Mouse (Mus musculus): Measurements from ENCODE around the gene Podxl2. TPM values are rescaled to one million over a fixed set of nuclear protein-coding genes. Genes with fewer than 3 reads are reported as not detected.

Podxl2 gene
- total and polyA plus RNA-seq, 2 experiments from 2014 or later, result 718 to 954 TPM

DNA sequence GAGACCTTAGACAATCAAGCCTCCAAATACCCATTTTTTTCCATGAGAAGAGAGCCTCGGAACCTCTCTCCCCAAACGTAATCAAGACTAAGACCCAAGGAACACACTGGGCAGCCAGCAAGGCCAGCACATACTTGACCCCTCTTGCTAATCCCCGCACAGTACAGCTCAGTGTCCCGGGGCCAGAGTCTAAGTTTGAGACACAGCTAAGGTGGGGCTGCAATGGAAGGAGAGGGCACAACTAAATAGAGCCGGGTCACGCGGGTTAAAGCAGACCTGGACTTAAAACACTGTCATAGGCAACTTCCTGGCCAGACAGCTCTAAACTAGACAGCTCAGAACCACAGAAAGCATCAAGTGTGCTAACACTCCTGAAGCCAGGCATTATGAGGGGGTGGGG, 16.0 kb upstream of the Podxl2 start:
- ATAC-seq (no peak), DNase-seq (no peak)
- H3K4me1 ChIP-seq (ENCODE audit: insufficient read depth), result no peaks in the 10 kb centered on the region
- H3K9me3 ChIP-seq (ENCODE audit: low read length), result no peaks in the 10 kb centered on the region
- peaks cover 14% of the 10 kb centered on the region for H3K36me3 ChIP-seq (ENCODE audit: insufficient read depth)
- no peak overlapping the region for H3K4me2 ChIP-seq (ENCODE audit: low read depth)
- no peak overlapping the region for H3K27ac ChIP-seq (ENCODE audit: low read depth, low read length)
- TF ChIP-seq CTCF (IDR thresholded peaks at IDR 0.05; ENCODE audit: low read depth), result no peak
- H3K9ac ChIP-seq, result no peak overlapping the region
- 87% methylated on average over 7 of the region's 7 CpGs for WGBS
- no peak overlapping the region for H3K4me3 ChIP-seq (ENCODE audit: low read depth, low read length)
- no peaks in the 10 kb centered on the region for H3K27me3 ChIP-seq (ENCODE audit: insufficient read depth, low read length)

DNA sequence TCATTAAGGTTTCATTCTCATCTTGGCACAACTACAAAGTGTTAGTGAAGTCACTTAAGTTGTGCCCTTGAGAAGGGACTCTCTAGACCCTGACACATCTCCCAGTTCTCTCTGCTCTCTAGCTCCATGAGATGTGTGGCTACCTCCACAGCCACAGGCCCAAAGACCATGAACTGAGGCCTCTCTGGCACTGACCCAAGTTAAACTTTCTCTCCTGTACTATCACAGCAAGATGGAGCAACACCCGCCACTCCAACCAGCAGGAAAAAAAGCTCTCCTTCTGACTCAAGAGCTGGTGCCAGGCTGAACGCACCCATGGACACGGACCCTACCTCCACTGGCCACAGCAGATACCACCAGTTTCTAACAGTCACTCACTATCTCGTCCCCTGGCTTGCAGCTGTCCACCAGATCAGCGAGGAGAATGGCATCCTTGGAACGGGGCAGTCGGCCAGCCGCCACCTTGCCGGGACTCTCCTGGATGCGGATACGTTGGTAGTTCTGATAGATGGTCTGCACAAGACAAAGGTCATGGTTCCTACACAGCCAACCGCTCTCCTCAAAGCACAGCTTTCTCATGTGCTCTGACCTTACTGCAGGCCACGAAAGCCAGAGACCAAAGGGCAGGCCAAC, 14.7 kb upstream of the Podxl2 start:
- no peak for DNase-seq
- no peaks in the 10 kb centered on the region for H3K9me3 ChIP-seq (ENCODE audit: low read length)
- no peak overlapping the region for H3K4me2 ChIP-seq (ENCODE audit: low read depth)
- H3K4me1 ChIP-seq (ENCODE audit: insufficient read depth), result no peaks in the 10 kb centered on the region
- no peak overlapping the region for H3K4me3 ChIP-seq (ENCODE audit: low read depth, low read length)
- no peak overlapping the region for H3K27ac ChIP-seq (ENCODE audit: low read depth, low read length)
- ATAC-seq, result no peak
- peaks cover 15% of the 10 kb centered on the region for H3K36me3 ChIP-seq (ENCODE audit: insufficient read depth)
- no peaks in the 10 kb centered on the region for H3K27me3 ChIP-seq (ENCODE audit: insufficient read depth, low read length)
- H3K9ac ChIP-seq, result no peak overlapping the region
- no peak for TF ChIP-seq CTCF (IDR thresholded peaks at IDR 0.05; ENCODE audit: low read depth)
- WGBS, result 93% methylated on average over 13 of the region's 13 CpGs

DNA sequence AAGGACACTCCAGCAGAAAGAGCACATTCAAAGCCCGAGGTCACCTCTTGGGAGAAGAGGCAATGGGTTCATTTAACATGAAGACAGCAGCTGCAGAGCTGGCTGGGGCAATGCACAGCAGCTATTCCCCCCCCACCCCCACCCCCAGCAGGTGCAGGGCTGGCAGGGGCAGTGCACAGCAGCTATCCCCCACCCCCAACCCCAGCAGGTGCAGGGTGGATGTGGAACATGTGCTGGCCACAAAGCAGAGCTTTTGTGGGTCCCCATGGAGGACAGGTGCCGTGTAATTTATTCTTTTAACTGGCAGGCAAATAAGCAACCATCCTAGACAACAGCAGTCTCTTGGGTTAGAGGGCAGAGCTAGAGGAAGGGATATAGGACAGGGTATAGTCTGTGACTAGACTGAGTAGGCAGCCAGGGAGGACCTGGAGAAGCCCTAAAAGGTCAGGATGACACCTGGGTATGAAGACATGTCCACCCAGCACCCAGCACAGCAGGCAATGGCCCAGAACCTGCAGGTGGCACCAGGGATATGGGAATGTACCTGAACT, 11.6 kb upstream of the Podxl2 start:
- ATAC-seq, result peak; percentile 34
- Histone ChIP-seq H3K9ac (no peak overlapping the region), H3K4me3 (ENCODE audit: low read depth, low read length) (no peak overlapping the region), H3K27ac (ENCODE audit: low read depth, low read length) (no peak overlapping the region), H3K9me3 (ENCODE audit: low read length) (no peaks in the 10 kb centered on the region), H3K4me1 (ENCODE audit: insufficient read depth) (no peaks in the 10 kb centered on the region), H3K4me2 (ENCODE audit: low read depth) (no peak overlapping the region), H3K36me3 (ENCODE audit: insufficient read depth) (peaks cover 16% of the 10 kb centered on the region), H3K27me3 (ENCODE audit: insufficient read depth, low read length) (no peaks in the 10 kb centered on the region)
- TF ChIP-seq CTCF (IDR thresholded peaks at IDR 0.05; ENCODE audit: low read depth), result no peak
- WGBS, result 62% methylated on average over 2 of the region's 2 CpGs
- DNase-seq, result no peak

GRCm38 (mm10) chr6:88885644-88886416, 11.0 kb upstream of the Podxl2 start:
- ATAC-seq (no peak), DNase-seq (no peak)
- H3K4me1 ChIP-seq (ENCODE audit: insufficient read depth), result no peaks in the 10 kb centered on the region
- TF ChIP-seq CTCF (IDR thresholded peaks at IDR 0.05; ENCODE audit: low read depth), result no peak
- no peak overlapping the region for H3K4me2 ChIP-seq (ENCODE audit: low read depth)
- H3K27me3 ChIP-seq (ENCODE audit: insufficient read depth, low read length), result no peaks in the 10 kb centered on the region
- WGBS, result 86% methylated on average over 12 of the region's 12 CpGs
- H3K36me3 ChIP-seq (ENCODE audit: insufficient read depth), result 0 out of 2 replicates have a peak, but pooled peaks cover 13% of the 10 kb centered on the region
- H3K27ac ChIP-seq (ENCODE audit: low read depth, low read length), result no peak overlapping the region
- no peak overlapping the region for H3K9ac ChIP-seq
- H3K9me3 ChIP-seq (ENCODE audit: low read length), result no peaks in the 10 kb centered on the region
- H3K4me3 ChIP-seq (ENCODE audit: low read depth, low read length), result no peak overlapping the region

DNA sequence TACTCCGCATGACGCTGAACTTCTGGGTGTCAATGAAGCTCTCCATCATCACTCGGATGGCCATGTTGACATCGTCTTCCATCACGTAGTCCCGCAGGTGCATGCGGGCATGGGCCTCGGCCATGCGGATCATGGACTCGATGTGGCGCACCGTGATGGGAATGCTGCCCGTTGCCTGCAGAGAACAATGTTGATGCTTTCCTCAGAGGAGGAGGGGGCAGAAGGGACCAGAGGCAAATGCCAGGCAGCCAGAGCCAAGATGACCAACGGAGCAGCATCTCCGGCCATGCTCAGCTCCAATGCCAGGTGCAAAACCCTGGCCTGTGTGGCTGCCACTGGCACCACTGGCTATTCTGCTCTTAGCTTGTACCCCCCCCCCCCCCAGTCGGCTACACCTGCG, 9.8 kb upstream of the Podxl2 start:
- Histone ChIP-seq H3K4me3 (ENCODE audit: low read depth, low read length) (no peak overlapping the region), H3K36me3 (ENCODE audit: insufficient read depth) (0 out of 2 replicates have a peak, but pooled peaks cover 10% of the 10 kb centered on the region), H3K9me3 (ENCODE audit: low read length) (no peaks in the 10 kb centered on the region), H3K4me1 (ENCODE audit: insufficient read depth) (no peaks in the 10 kb centered on the region), H3K4me2 (ENCODE audit: low read depth) (no peak overlapping the region), H3K27ac (ENCODE audit: low read depth, low read length) (no peak overlapping the region), H3K9ac (no peak overlapping the region), H3K27me3 (ENCODE audit: insufficient read depth, low read length) (no peaks in the 10 kb centered on the region)
- TF ChIP-seq CTCF (IDR thresholded peaks at IDR 0.05; ENCODE audit: low read depth), result no peak
- no peak for DNase-seq
- ATAC-seq, result no peak
- WGBS, result 95% methylated on average over 17 of the region's 17 CpGs

- H3K9me3 ChIP-seq (ENCODE audit: low read length), result no peaks in the 10 kb centered on the region
- no peak for TF ChIP-seq CTCF (IDR thresholded peaks at IDR 0.05; ENCODE audit: low read depth)
- H3K27me3 ChIP-seq (ENCODE audit: insufficient read depth, low read length), result no peaks in the 10 kb centered on the region
- 0 out of 2 replicates have a peak, but pooled peaks cover 10% of the 10 kb centered on the region for H3K36me3 ChIP-seq (ENCODE audit: insufficient read depth)
- H3K4me2 ChIP-seq (ENCODE audit: low read depth), result no peak overlapping the region
- no peak overlapping the region for H3K4me3 ChIP-seq (ENCODE audit: low read depth, low read length)
- H3K4me1 ChIP-seq (ENCODE audit: insufficient read depth), result no peaks in the 10 kb centered on the region
- DNase-seq (no peak), ATAC-seq (no peak)
- 95% methylated on average over 10 of the region's 10 CpGs for WGBS
- no peak overlapping the region for H3K27ac ChIP-seq (ENCODE audit: low read depth, low read length)
- no peak overlapping the region for H3K9ac ChIP-seq
Observed at GRCm38 (mm10) chr6:88884195-88884594, 9.4 kb upstream of the Podxl2 start.

GRCm38 (mm10) chr6:88881334-88881733, 6.5 kb upstream of the Podxl2 start:
- Histone ChIP-seq H3K9ac (no peak overlapping the region), H3K9me3 (ENCODE audit: low read length) (no peaks in the 10 kb centered on the region), H3K27ac (ENCODE audit: low read depth, low read length) (0 out of 2 replicates have a peak overlapping the region, but pooled peaks have one; percentile 35), H3K4me2 (ENCODE audit: low read depth) (no peak overlapping the region), H3K36me3 (ENCODE audit: insufficient read depth) (0 out of 2 replicates have a peak, but pooled peaks cover 10% of the 10 kb centered on the region), H3K27me3 (ENCODE audit: insufficient read depth, low read length) (no peaks in the 10 kb centered on the region), H3K4me3 (ENCODE audit: low read depth, low read length) (no peak overlapping the region), H3K4me1 (ENCODE audit: insufficient read depth) (no peaks in the 10 kb centered on the region)
- peak; percentile 88 for ATAC-seq
- no peak for TF ChIP-seq CTCF (IDR thresholded peaks at IDR 0.05; ENCODE audit: low read depth)
- peak; percentile 50 for DNase-seq
- WGBS, result 29% methylated on average over 7 of the region's 7 CpGs
